Mouse (Mus musculus): ENCODE measurements around the gene Tex14. TPM values are rescaled to one million over a fixed set of nuclear protein-coding genes. Genes with fewer than 3 reads are reported as not detected.
A peak's percentile ranks its signal among the peaks of the same experiment; 100 is the strongest.
"Not testable (repeated sequence)": the region's sequence is repeated elsewhere in the genome, so short reads cannot be mapped to it uniquely, and the experiment has no call there.

Tex14 gene
- polyA plus RNA-seq, 1 experiment from 2014 or later = 0.82 TPM

DNA sequence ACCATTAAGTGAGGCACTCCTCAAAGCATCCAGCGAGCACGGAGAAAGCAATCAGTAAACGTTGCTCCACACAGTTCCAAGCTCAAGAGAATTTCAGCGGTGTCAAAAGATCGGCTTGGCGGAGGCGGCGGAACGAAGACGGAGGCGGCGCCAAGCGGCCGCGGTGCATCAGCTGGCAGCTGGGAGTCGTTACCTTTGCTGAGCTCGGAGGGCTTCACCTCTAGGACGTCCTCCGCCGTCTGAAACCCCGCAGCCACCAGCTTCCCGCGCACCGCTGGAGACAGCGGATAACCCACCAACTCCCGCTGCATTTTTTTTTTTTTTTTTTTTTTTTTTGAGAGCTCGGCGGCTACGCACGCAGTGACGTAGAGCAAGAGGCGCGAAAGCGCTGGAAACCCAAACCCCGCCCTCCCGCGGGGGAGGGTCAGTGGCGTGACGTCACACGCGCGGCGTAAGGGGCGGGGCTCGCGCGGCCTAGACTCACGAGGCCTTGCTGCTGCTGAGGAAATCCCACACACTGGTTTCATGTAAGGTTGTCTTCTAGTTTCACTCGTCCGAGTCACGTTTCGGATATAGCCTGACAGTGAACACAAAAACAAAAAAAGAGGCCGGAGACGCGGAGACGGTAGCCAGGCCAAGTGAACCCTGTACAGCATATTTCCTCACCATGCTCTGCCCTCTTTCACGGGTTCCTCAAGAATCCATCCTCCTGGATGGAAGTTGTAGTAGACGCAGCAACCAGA is 583 bp upstream of the Tex14 start:
- WGBS = 2% methylated on average over 58 of the region's 58 CpGs
- no peaks in the 10 kb centered on the region for H3K36me3 ChIP-seq
- H3K9ac ChIP-seq = peak overlapping the region; percentile 73
- ATAC-seq (ENCODE audit: insufficient number of reproducible peaks, low FRiP score, low TSS enrichment, low read depth) = peak; percentile 89
- H3K4me2 ChIP-seq = peak overlapping the region; percentile 54
- H3K27me3 ChIP-seq = no peaks in the 10 kb centered on the region
- peaks cover 7% of the 10 kb centered on the region for H3K4me1 ChIP-seq
- H3K27ac ChIP-seq = peak overlapping the region; percentile 97
- peak overlapping the region; percentile 63 for H3K4me3 ChIP-seq
- H3K9me3 ChIP-seq = no peaks in the 10 kb centered on the region

DNA sequence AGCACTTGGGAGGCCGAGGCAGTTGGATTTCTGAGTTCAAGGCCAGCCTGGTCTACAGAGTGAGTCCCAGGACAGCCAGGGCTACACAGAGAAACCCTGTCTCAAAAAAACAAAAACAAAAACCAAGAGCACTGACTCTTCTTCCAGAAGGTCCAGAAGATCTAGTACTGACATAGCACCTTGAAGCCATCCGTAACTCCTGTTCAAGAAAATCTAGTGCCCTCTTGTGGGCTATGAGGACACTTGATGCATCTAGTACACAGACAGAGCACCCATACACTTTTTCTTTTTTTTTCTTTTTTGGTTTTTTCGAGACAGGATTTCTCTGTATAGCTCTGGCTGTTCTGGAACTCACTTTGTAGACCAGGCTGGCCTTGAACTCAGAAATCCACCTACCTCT is 8.5 kb downstream of the Tex14 start:
- 63% methylated on average over 3 of the region's 3 CpGs for whole genome bisulfite sequencing
- not testable (repeated sequence) for H3K4me1 ChIP-seq, H3K4me3 ChIP-seq

DNA sequence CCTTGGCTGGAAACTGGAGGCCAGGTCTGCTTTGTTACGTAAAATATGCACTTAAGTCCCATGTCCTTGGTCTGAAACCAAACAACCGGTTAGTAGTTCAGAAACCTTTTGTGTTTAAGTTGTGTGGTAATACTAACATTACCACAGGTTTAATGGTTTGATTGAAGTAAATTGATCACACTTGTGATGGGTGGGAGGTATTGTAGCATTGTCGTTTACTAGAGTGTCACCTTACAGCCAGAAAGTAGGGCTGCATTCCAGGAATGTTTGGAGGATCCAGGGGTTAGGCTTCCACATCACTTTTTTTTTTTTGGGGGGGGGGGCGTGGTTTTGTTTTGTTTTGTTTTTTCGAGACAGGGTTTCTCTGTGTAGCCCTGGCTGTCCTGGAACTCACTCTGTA is 11.3 kb downstream of the Tex14 start:
- Histone ChIP-seq H3K4me2 (no peak overlapping the region), H3K4me1 (no peaks in the 10 kb centered on the region), H3K9ac (no peak overlapping the region), H3K4me3 (no peak overlapping the region), H3K9me3 (no peaks in the 10 kb centered on the region), H3K27ac (no peak overlapping the region), H3K27me3 (no peaks in the 10 kb centered on the region), H3K36me3 (no peaks in the 10 kb centered on the region)
- WGBS = 50% methylated on average over 5 of the region's 5 CpGs
- ATAC-seq (ENCODE audit: insufficient number of reproducible peaks, low FRiP score, low TSS enrichment, low read depth) = no peak

More for the DNA sequence above, 8.5 kb downstream of the Tex14 start:
- not testable (repeated sequence) for H3K27me3 ChIP-seq; H3K9me3 ChIP-seq; ATAC-seq (ENCODE audit: insufficient number of reproducible peaks, low FRiP score, low TSS enrichment, low read depth); H3K27ac ChIP-seq; H3K36me3 ChIP-seq; H3K4me2 ChIP-seq; H3K9ac ChIP-seq

DNA sequence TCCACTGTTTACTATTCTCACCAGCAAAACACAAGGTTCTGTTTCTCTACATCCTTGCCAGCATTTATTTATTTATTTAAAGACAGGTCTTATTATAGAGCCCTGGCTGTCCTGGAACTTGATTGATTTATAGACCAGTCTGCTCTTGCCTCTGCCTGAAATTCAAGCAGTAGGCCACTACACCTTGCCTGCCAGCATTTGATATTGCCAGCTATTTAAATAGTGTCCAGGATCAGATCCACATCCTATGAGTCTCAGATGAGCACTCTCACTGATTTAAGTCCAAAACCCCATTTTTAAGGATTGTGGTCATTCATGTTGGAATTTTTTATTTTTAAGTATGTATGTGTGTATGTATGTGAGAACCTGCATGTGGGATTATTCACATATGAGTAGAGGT is 16.0 kb downstream of the Tex14 start:
- Histone ChIP-seq H3K27me3 (no peaks in the 10 kb centered on the region), H3K4me1 (peaks cover 6% of the 10 kb centered on the region), H3K4me2 (no peak overlapping the region), H3K9ac (no peak overlapping the region), H3K9me3 (no peaks in the 10 kb centered on the region), H3K4me3 (no peak overlapping the region), H3K36me3 (no peaks in the 10 kb centered on the region), H3K27ac (no peak overlapping the region)
- ATAC-seq (ENCODE audit: insufficient number of reproducible peaks, low FRiP score, low TSS enrichment, low read depth) = no peak

DNA sequence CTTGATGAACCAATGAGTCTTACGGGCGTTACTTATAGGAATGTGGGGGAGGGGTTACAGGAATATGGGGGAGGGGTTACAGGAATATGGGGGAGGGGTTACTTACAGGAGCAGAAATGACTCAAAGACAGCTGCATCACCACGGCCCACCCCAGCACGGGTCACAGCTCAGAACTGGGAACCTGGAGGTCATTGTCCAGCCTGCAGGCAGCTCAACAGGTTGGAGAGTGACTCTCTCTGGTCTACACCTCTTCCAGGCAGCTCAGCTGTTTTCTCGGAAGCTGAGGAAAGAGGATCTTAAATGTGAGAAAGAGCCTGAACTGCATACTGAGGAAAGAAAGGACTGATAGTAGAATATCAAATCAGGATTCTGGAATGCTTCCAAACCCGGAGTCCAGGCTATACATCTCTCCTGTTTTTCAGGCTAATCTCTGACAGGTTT is 16.9 kb downstream of the Tex14 start:
- Histone ChIP-seq H3K4me3 (peak overlapping the region; percentile 41), H3K27me3 (no peaks in the 10 kb centered on the region), H3K4me1 (peaks cover 6% of the 10 kb centered on the region), H3K27ac (peak overlapping the region; percentile 92), H3K9ac (no peak overlapping the region), H3K4me2 (peak overlapping the region; percentile 46), H3K36me3 (no peaks in the 10 kb centered on the region), H3K9me3 (no peaks in the 10 kb centered on the region)
- 5% methylated on average over 6 of the region's 6 CpGs for WGBS
- ATAC-seq (ENCODE audit: insufficient number of reproducible peaks, low FRiP score, low TSS enrichment, low read depth) = no peak

DNA sequence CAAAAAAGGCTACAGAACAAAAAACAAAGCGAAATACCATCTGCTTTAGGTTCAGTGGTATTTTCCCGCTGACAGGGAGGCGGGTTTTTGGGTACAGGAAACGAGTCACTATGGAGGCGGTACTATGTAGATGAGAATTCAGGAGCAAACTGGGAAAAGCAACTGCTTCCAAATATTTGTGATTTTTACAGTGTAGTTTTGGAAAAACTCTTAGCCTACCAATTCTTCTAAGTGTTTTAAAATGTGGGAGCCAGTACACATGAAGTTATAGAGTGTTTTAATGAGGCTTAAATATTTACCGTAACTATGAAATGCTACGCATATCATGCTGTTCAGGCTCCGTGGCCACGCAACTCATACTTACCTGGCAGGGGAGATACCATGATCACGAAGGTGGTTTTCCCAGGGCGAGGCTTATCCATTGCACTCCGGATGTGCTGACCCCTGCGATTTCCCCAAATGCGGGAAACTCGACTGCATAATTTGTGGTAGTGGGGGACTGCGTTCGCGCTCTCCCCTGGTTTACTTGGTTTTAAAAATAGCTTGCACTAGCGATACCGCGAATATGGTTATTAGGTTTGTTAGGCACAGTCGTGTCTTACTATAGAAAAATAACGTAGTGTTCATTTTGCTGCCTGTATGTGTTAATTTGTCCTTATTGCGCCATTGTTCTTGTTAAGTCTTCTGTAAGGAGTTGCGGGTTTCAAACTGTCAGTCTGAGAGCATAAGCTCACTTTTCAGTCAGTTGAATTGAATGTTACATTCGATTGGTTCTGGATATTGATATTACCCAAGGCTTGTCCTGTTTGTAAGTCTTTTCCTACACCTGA is 17.9 kb downstream of the Tex14 start:
- H3K9ac ChIP-seq = 0 out of 2 replicates have a peak overlapping the region, but pooled peaks have one; percentile 23
- peak; percentile 84 for ATAC-seq (ENCODE audit: insufficient number of reproducible peaks, low FRiP score, low TSS enrichment, low read depth)
- H3K4me2 ChIP-seq = peak overlapping the region; percentile 46
- WGBS = under 1% methylated on average over 26 of the region's 26 CpGs
- H3K4me3 ChIP-seq = peak overlapping the region; percentile 41
- H3K4me1 ChIP-seq = peaks cover 6% of the 10 kb centered on the region
- no peaks in the 10 kb centered on the region for H3K36me3 ChIP-seq
- H3K9me3 ChIP-seq = no peaks in the 10 kb centered on the region
- H3K27ac ChIP-seq = peak overlapping the region; percentile 92
- H3K27me3 ChIP-seq = no peaks in the 10 kb centered on the region

DNA sequence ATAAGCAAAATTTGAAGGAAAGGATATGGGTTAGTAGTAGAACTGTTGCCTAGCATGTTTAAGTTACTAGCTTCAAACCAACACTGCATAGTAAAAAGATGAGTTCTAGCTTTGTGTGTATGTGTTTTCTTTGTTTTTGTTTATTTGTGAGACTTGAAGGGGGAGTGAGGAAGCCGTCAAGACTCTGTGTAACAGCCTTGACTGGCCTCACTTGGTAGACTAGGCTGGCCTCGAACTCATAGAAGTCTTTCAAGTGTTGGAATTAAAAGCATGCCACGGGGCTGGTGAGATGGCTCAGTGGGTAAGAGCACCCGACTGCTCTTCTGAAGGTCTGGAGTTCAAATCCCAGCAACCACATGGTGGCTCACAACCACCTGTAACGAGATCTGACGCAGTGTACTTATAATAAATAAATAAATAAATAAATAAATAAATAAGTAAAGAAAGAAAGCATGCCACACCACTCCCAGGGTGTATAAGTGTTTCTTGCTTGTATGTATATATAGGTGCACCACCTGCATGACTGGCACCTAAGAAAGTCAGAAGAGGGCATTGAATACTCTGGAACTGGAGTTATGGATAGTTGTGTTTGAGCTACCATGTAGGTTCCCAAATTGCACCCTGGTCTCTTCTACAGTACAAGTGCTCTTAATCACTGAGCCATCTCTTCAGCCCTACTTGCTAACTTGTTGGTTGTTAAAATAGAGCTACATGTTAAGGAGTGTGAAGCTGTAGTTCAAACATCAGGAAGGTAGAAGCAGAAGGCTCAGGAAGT is 18.9 kb downstream of the Tex14 start:
- Histone ChIP-seq H3K36me3 (no peaks in the 10 kb centered on the region), H3K4me3 (no peak overlapping the region), H3K27ac (peak overlapping the region; percentile 60), H3K9me3 (no peaks in the 10 kb centered on the region), H3K4me1 (peaks cover 6% of the 10 kb centered on the region), H3K4me2 (no peak overlapping the region), H3K27me3 (no peaks in the 10 kb centered on the region), H3K9ac (no peak overlapping the region)
- no peak for ATAC-seq (ENCODE audit: insufficient number of reproducible peaks, low FRiP score, low TSS enrichment, low read depth)
- 37% methylated on average over 6 of the region's 6 CpGs for WGBS

DNA sequence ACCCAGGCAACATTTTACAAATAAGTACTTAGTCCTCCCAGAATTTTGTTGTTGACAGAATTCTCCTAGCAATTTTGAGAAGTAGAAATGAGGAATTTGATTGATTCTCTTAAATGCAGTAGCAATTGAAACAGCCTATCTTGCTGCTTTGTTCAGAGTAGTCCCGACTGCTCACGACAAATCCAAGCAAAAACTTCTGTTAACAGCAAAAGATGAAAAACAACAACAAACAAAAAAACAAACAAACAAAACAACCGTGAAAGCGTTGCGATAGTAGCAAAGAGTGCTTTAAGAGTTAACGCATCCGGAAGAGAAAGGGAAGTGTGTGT is 21.2 kb downstream of the Tex14 start:
- WGBS = 0% methylated on average over 7 of the region's 7 CpGs
- no peaks in the 10 kb centered on the region for H3K9me3 ChIP-seq
- H3K4me2 ChIP-seq = peak overlapping the region; percentile 42
- no peaks in the 10 kb centered on the region for H3K27me3 ChIP-seq
- H3K4me3 ChIP-seq = peak overlapping the region; percentile 39
- H3K27ac ChIP-seq = peak overlapping the region; percentile 81
- ATAC-seq (ENCODE audit: insufficient number of reproducible peaks, low FRiP score, low TSS enrichment, low read depth) = no peak
- H3K9ac ChIP-seq = no peak overlapping the region
- peaks cover 6% of the 10 kb centered on the region for H3K4me1 ChIP-seq
- no peaks in the 10 kb centered on the region for H3K36me3 ChIP-seq

DNA sequence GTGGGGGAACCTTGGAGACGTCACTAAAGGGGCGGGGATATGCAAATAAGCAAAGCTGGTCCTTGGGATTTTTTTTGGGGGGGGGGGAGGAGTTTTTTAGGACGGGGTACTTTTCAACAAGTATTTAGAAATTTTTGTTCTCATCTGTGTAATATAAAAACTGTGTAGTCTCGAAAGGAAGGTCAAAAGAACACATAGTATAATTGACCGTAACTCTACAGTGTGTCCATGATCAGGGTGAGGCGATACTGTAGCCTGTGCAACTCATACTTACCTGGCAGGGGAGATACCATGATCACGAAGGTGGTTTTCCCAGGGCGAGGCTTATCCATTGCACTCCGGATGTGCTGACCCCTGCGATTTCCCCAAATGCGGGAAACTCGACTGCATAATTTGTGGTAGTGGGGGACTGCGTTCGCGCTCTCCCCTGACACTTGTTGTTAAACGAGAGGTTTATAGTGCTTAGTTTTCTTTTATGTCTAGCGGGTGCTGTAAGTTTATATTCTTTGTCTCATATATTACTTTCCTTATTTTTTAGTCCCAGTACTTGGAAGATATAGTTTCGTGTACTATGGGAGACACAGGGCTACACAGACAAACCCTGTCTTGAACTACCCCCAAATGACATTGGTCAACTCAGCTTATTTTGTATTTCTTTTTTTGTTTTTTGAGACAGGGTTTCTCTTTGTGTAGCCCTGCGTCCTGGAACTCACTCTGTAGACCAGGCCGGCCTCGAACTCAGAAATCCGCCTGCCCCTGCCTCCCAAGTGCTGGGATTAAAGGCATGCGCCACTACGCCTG is 21.8 kb downstream of the Tex14 start:
- WGBS = under 1% methylated on average over 24 of the region's 24 CpGs

DNA sequence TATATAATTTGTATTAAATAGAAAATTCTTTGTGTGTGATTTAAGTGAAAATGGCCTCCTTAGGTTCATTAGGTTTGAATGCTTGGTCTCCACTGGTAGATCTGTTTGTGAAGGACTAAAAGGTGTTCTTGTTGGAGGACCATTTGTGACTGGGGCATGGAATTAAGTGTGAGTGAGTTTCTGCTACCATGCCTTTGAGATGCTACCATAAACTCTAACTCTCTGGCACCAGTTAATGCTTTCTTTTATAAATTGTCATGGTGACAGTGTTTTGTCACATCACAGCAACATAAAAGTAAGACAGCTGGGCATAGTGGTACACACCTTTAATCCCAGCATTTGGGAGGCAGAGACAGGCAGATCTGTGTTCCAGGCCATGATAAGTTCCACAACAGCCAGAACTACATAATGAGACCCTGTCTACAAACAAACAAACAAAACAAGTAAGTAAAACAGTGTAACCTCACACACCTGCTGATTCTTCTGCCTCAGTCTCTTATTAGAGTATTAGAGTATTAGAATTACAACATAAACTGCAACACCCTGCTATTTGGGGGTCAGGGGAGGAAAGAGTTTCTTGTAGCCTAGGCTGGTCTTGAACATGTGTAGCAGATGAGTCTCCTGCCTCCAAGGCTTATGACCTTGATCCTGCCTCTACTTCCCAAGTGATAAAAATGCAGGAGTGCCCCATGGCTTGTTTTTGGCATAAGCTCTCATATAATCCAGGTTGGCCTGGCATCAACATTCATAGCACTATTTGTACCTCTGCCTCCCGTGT is 22.6 kb downstream of the Tex14 start:
- H3K4me1 ChIP-seq = 0 out of 2 replicates have a peak, but pooled peaks cover 2% of the 10 kb centered on the region
- no peak overlapping the region for H3K4me3 ChIP-seq
- peak overlapping the region; percentile 69 for H3K27ac ChIP-seq
- H3K27me3 ChIP-seq = no peaks in the 10 kb centered on the region
- no peak overlapping the region for H3K4me2 ChIP-seq
- H3K9ac ChIP-seq = no peak overlapping the region
- ATAC-seq (ENCODE audit: insufficient number of reproducible peaks, low FRiP score, low TSS enrichment, low read depth) = no peak
- H3K9me3 ChIP-seq = no peaks in the 10 kb centered on the region
- 32% methylated on average over 1 of the region's 1 CpGs for WGBS
- H3K36me3 ChIP-seq = no peaks in the 10 kb centered on the region

More for the DNA sequence above, 21.8 kb downstream of the Tex14 start:
- Histone ChIP-seq H3K4me3 (peak overlapping the region; percentile 39), H3K27ac (peak overlapping the region; percentile 81), H3K4me2 (peak overlapping the region; percentile 42)
- ATAC-seq (ENCODE audit: insufficient number of reproducible peaks, low FRiP score, low TSS enrichment, low read depth) = peak; percentile 90
- not testable (repeated sequence) for H3K9me3 ChIP-seq, H3K36me3 ChIP-seq, H3K9ac ChIP-seq, H3K27me3 ChIP-seq, H3K4me1 ChIP-seq

All from limb, embryonic 15.5 days (tissue).